31 mouse cellular contexts compared by ENCODE assay signal in genomic region chr9:108439176-108439575, GRCm38 (mm10). TPM values are rescaled to one million over a fixed set of nuclear protein-coding genes. Genes with fewer than 3 reads are reported as not detected.
DNase-seq lines count a peak whose midpoint lies in the region; ATAC-seq and TF ChIP-seq lines count a peak whose summit lies in the region.
"Had no signal": no experiment of that assay in that cellular context is flagged by ENCODE, and none has a peak within 500 bp of the region (broad histone marks: within the 10 kb centered on the region; RNA-seq: fewer than 3 reads in every experiment).

No protein-coding gene starts in this region.

- 59% methylated on average over 6 of the region's 6 CpGs for WGBS in hindbrain, postnatal 0 days
- WGBS in hindbrain, embryonic 12.5 days = 83% methylated on average over 6 of the region's 6 CpGs
- WGBS in midbrain, postnatal 0 days = 91% methylated on average over 6 of the region's 6 CpGs
- 86% methylated on average over 6 of the region's 6 CpGs for WGBS in midbrain, embryonic 10.5 days

- H3K27ac ChIP-seq in hindbrain, postnatal 0 days = peak overlapping the region; percentile 11; the same call in 1 of the 2 replicates
- no peak overlapping the region for H3K27ac ChIP-seq in hindbrain, embryonic 12.5 days
- H3K27ac ChIP-seq in midbrain, postnatal 0 days (ENCODE audit: low read depth, low read length) = no peak overlapping the region
- no peak overlapping the region for H3K27ac ChIP-seq in midbrain, embryonic 10.5 days (replicated peaks)
- H3K27ac ChIP-seq: embryonic facial prominence, embryonic 12.5 days; heart, embryonic 10.5 days; hindbrain, embryonic 15.5 days; intestine, embryonic 15.5 days; liver, embryonic 13.5 days; midbrain, embryonic 13.5 days; neural tube, embryonic 12.5 days had no signal

- no peak overlapping the region for H3K4me2 ChIP-seq in hindbrain, postnatal 0 days (ENCODE audit: low read depth, low read length)
- no peak overlapping the region for H3K4me2 ChIP-seq in hindbrain, embryonic 12.5 days (replicated peaks)
- H3K4me2 ChIP-seq in midbrain, postnatal 0 days (ENCODE audit: low read depth, low read length, poor library complexity, severe bottlenecking) = no peak overlapping the region
- H3K4me2 ChIP-seq: embryonic facial prominence, embryonic 12.5 days; hindbrain, embryonic 15.5 days; intestine, embryonic 15.5 days; liver, embryonic 13.5 days; lung, embryonic 14.5 days; midbrain, embryonic 13.5 days; neural tube, embryonic 12.5 days had no signal

- ATAC-seq in hindbrain, postnatal 0 days = no peak
- no peak for ATAC-seq in hindbrain, embryonic 12.5 days (ENCODE audit: low FRiP score)
- no peak for ATAC-seq in midbrain, postnatal 0 days (ENCODE audit: low FRiP score)
- ATAC-seq: intestine, embryonic 15.5 days; midbrain, embryonic 13.5 days had no signal

- no peaks in the 10 kb centered on the region for H3K27me3 ChIP-seq in hindbrain, postnatal 0 days (ENCODE audit: insufficient read depth, low read length)
- no peaks in the 10 kb centered on the region for H3K27me3 ChIP-seq in hindbrain, embryonic 12.5 days
- H3K27me3 ChIP-seq in midbrain, postnatal 0 days (ENCODE audit: insufficient read depth, low read length) = no peaks in the 10 kb centered on the region
- H3K27me3 ChIP-seq in midbrain, embryonic 10.5 days (ENCODE audit: low read depth, poor library complexity, severe bottlenecking) = no peaks in the 10 kb centered on the region
- H3K27me3 ChIP-seq: embryonic facial prominence, embryonic 12.5 days; hindbrain, embryonic 15.5 days; intestine, embryonic 15.5 days; liver, embryonic 13.5 days; midbrain, embryonic 13.5 days; neural tube, embryonic 12.5 days had no signal

- no peaks in the 10 kb centered on the region for H3K36me3 ChIP-seq in hindbrain, postnatal 0 days (ENCODE audit: insufficient read depth, low read length)
- no peaks in the 10 kb centered on the region for H3K36me3 ChIP-seq in hindbrain, embryonic 12.5 days
- H3K36me3 ChIP-seq in midbrain, postnatal 0 days (ENCODE audit: insufficient read depth, low read length) = no peaks in the 10 kb centered on the region
- no peaks in the 10 kb centered on the region for H3K36me3 ChIP-seq in midbrain, embryonic 10.5 days
- H3K36me3 ChIP-seq: embryonic facial prominence, embryonic 12.5 days; heart, embryonic 10.5 days; hindbrain, embryonic 15.5 days; intestine, embryonic 15.5 days; liver, embryonic 13.5 days; midbrain, embryonic 13.5 days; neural tube, embryonic 12.5 days had no signal

- TF ChIP-seq POLR2A in brain, embryonic 14.5 days (IDR thresholded peaks at IDR 0.05; ENCODE audit: borderline replicate concordance, extremely low read depth, insufficient read depth, insufficient read length, poor library complexity, severe bottlenecking) = no peak

- no peak for TF ChIP-seq CTCF in hindbrain, postnatal 0 days (IDR thresholded peaks at IDR 0.05; ENCODE audit: low read depth)
- TF ChIP-seq CTCF in midbrain, postnatal 0 days (IDR thresholded peaks at IDR 0.05) = no peak
- TF ChIP-seq CTCF in brain, embryonic 14.5 days (IDR thresholded peaks at IDR 0.05; ENCODE audit: borderline replicate concordance, extremely low read depth, insufficient read depth, insufficient read length) = no peak

- no peaks in the 10 kb centered on the region for H3K9me3 ChIP-seq in hindbrain, postnatal 0 days (ENCODE audit: low read length)
- no peaks in the 10 kb centered on the region for H3K9me3 ChIP-seq in hindbrain, embryonic 12.5 days (replicated peaks)
- no peaks in the 10 kb centered on the region for H3K9me3 ChIP-seq in midbrain, postnatal 0 days (ENCODE audit: low read length)
- no peaks in the 10 kb centered on the region for H3K9me3 ChIP-seq in midbrain, embryonic 10.5 days (replicated peaks)
- H3K9me3 ChIP-seq: embryonic facial prominence, embryonic 12.5 days; heart, embryonic 10.5 days; hindbrain, embryonic 15.5 days; intestine, embryonic 15.5 days; liver, embryonic 13.5 days; midbrain, embryonic 13.5 days; neural tube, embryonic 12.5 days had no signal

- no peak overlapping the region for H3K4me3 ChIP-seq in hindbrain, postnatal 0 days (ENCODE audit: low read length)
- no peak overlapping the region for H3K4me3 ChIP-seq in hindbrain, embryonic 12.5 days
- H3K4me3 ChIP-seq in midbrain, postnatal 0 days (ENCODE audit: low read depth, low read length) = no peak overlapping the region
- no peak overlapping the region for H3K4me3 ChIP-seq in midbrain, embryonic 10.5 days
- H3K4me3 ChIP-seq: embryonic facial prominence, embryonic 12.5 days; heart, embryonic 10.5 days; hindbrain, embryonic 15.5 days; intestine, embryonic 15.5 days; liver, embryonic 13.5 days; midbrain, embryonic 13.5 days; neural tube, embryonic 12.5 days had no signal

- no peak overlapping the region for H3K9ac ChIP-seq in hindbrain, postnatal 0 days (replicated peaks; ENCODE audit: low read length)
- no peak overlapping the region for H3K9ac ChIP-seq in hindbrain, embryonic 12.5 days
- H3K9ac ChIP-seq in midbrain, postnatal 0 days (replicated peaks; ENCODE audit: low read length, poor library complexity, severe bottlenecking) = no peak overlapping the region
- H3K9ac ChIP-seq: embryonic facial prominence, embryonic 12.5 days; hindbrain, embryonic 15.5 days; intestine, embryonic 15.5 days; liver, embryonic 13.5 days; lung, embryonic 14.5 days; midbrain, embryonic 13.5 days; neural tube, embryonic 12.5 days had no signal

- peak; percentile 55 to 72 for DNase-seq in cerebellum, postnatal 14 days
- no peak for DNase-seq in cerebellum, adult 9-10 months
- peak; percentile 52 for DNase-seq in hindbrain, postnatal 0 days (ENCODE audit: low spot score)
- peak; percentile 54 for DNase-seq in midbrain, postnatal 0 days (ENCODE audit: low spot score)
- DNase-seq in midbrain, embryonic 10.5 days (ENCODE audit: low spot score) = no peak
- peak; percentile 69 for DNase-seq in brain, embryonic 14.5 days (ENCODE audit: low read depth)
- DNase-seq in lung, adult 18-20 months = no peak
- DNase-seq: adrenal gland, postnatal 10 days; cerebellum, adult 9-11 months; gastrocnemius, postnatal 10 days; heart, postnatal 4 days; kidney, adult 9 months; kidney, postnatal 14 days; liver, embryonic 13.5 days; retina, postnatal 1 day had no signal

- peaks cover 4% of the 10 kb centered on the region; the same call in 1 of the 2 replicates for H3K4me1 ChIP-seq in hindbrain, postnatal 0 days (ENCODE audit: insufficient read depth, low read length)
- 0 out of 2 replicates have a peak, but pooled peaks cover 4% of the 10 kb centered on the region for H3K4me1 ChIP-seq in hindbrain, embryonic 12.5 days
- no peaks in the 10 kb centered on the region for H3K4me1 ChIP-seq in midbrain, postnatal 0 days (ENCODE audit: insufficient read depth, low read length)
- H3K4me1 ChIP-seq in midbrain, embryonic 10.5 days = peaks cover 9% of the 10 kb centered on the region
- H3K4me1 ChIP-seq: embryonic facial prominence, embryonic 12.5 days; hindbrain, embryonic 15.5 days; intestine, embryonic 15.5 days; neural tube, embryonic 12.5 days had no signal

RNA-seq across cellular contexts. Expression of gene BC048562, which starts 2.9 kb away (rescaled TPM):
- total RNA-seq in hindbrain, postnatal 0 days (2014; rRNA removed) = not detected in 2 replicates
- polyA plus RNA-seq in hindbrain, postnatal 0 days (2015; fragmentation: Nextera tagmentation; extraction: Ambion mirVana) = not detected in 2 replicates
- not detected in 2 replicates for polyA plus RNA-seq in hindbrain, embryonic 12.5 days (2016; fragmentation: Nextera tagmentation; extraction: Ambion mirVana)
- not detected in 2 replicates for total RNA-seq in midbrain, postnatal 0 days (2014; rRNA removed)
- polyA plus RNA-seq in midbrain, postnatal 0 days (2015; fragmentation: Nextera tagmentation; extraction: Ambion mirVana) = not detected in 2 replicates
- not detected in 2 replicates for polyA plus RNA-seq in midbrain, embryonic 10.5 days (2016; fragmentation: Nextera tagmentation; extraction: Ambion mirVana)
- not detected in 2 replicates for polyA plus RNA-seq in brain, embryonic 14.5 days (2012; rRNA removed)
- total RNA-seq: adrenal gland, postnatal 10 days; gastrocnemius, postnatal 10 days; granulocyte monocyte progenitor cell, adult 5-6 weeks; heart, postnatal 4 days; left cerebral cortex, postnatal 25 days; megakaryocyte, adult 5-6 weeks had no signal
- polyA plus RNA-seq: embryonic facial prominence, embryonic 12.5 days; heart, embryonic 10.5 days; heart, embryonic 16.5 days; hindbrain, embryonic 15.5 days; intestine, embryonic 15.5 days; limb, embryonic 14.5 days; liver, embryonic 13.5 days; lung, embryonic 14.5 days; midbrain, embryonic 13.5 days; neural tube, embryonic 12.5 days; small intestine, adult 2 months; stomach, embryonic 16.5 days; thymus, postnatal 0 days had no signal

RNA-seq across cellular contexts. Expression of gene Ccdc36, which starts 10.9 kb away (rescaled TPM):
- total RNA-seq in hindbrain, postnatal 0 days (2014; rRNA removed) = 0.97 and 1.2 TPM in 2 replicates
- 1.7 TPM in 2 replicates for polyA plus RNA-seq in hindbrain, postnatal 0 days (2015; fragmentation: Nextera tagmentation; extraction: Ambion mirVana)
- 1.2 and 1.3 TPM in 2 replicates for polyA plus RNA-seq in hindbrain, embryonic 12.5 days (2016; fragmentation: Nextera tagmentation; extraction: Ambion mirVana)
- 1.5 and 2.0 TPM in 2 replicates for total RNA-seq in midbrain, postnatal 0 days (2014; rRNA removed)
- 1.9 TPM in 2 replicates for polyA plus RNA-seq in midbrain, postnatal 0 days (2015; fragmentation: Nextera tagmentation; extraction: Ambion mirVana)
- 0.81 and 1.1 TPM in 2 replicates for polyA plus RNA-seq in midbrain, embryonic 10.5 days (2016; fragmentation: Nextera tagmentation; extraction: Ambion mirVana)
- 1.4 and 1.5 TPM in 2 replicates for polyA plus RNA-seq in brain, embryonic 14.5 days (2012; rRNA removed)
- total RNA-seq: adrenal gland, postnatal 10 days had no signal
- polyA plus RNA-seq: small intestine, adult 2 months had no signal

RNA-seq across cellular contexts. Expression of gene Ccdc71, which starts 21.2 kb away (rescaled TPM):
- total RNA-seq in hindbrain, postnatal 0 days (2014; rRNA removed) = 32.9 and 37.2 TPM in 2 replicates
- 46.9 and 55.9 TPM in 2 replicates for polyA plus RNA-seq in hindbrain, postnatal 0 days (2015; fragmentation: Nextera tagmentation; extraction: Ambion mirVana)
- 47.2 and 49.7 TPM in 2 replicates for polyA plus RNA-seq in hindbrain, embryonic 12.5 days (2016; fragmentation: Nextera tagmentation; extraction: Ambion mirVana)
- total RNA-seq in midbrain, postnatal 0 days (2014; rRNA removed) = 37.3 and 39.8 TPM in 2 replicates
- 56.8 and 61.2 TPM in 2 replicates for polyA plus RNA-seq in midbrain, postnatal 0 days (2015; fragmentation: Nextera tagmentation; extraction: Ambion mirVana)
- 58.2 and 59.4 TPM in 2 replicates for polyA plus RNA-seq in midbrain, embryonic 10.5 days (2016; fragmentation: Nextera tagmentation; extraction: Ambion mirVana)
- polyA plus RNA-seq in brain, embryonic 14.5 days (2012; rRNA removed) = 37.6 and 38.8 TPM in 2 replicates

RNA-seq across cellular contexts. Expression of gene Klhdc8b, which starts 22.2 kb away (rescaled TPM):
- total RNA-seq in hindbrain, postnatal 0 days (2014; rRNA removed) = 62.6 and 72.8 TPM in 2 replicates
- 44.9 and 46.5 TPM in 2 replicates for polyA plus RNA-seq in hindbrain, postnatal 0 days (2015; fragmentation: Nextera tagmentation; extraction: Ambion mirVana)
- 57.7 and 57.9 TPM in 2 replicates for polyA plus RNA-seq in hindbrain, embryonic 12.5 days (2016; fragmentation: Nextera tagmentation; extraction: Ambion mirVana)
- total RNA-seq in midbrain, postnatal 0 days (2014; rRNA removed) = 82.4 and 86.3 TPM in 2 replicates
- 56.1 and 59.2 TPM in 2 replicates for polyA plus RNA-seq in midbrain, postnatal 0 days (2015; fragmentation: Nextera tagmentation; extraction: Ambion mirVana)
- polyA plus RNA-seq in midbrain, embryonic 10.5 days (2016; fragmentation: Nextera tagmentation; extraction: Ambion mirVana) = 43.1 and 52.1 TPM in 2 replicates
- 84.2 and 100 TPM in 2 replicates for polyA plus RNA-seq in brain, embryonic 14.5 days (2012; rRNA removed)

RNA-seq across cellular contexts. Expression of gene Lamb2, which starts 40.4 kb away (rescaled TPM):
- 77.5 and 99.8 TPM in 2 replicates for total RNA-seq in hindbrain, postnatal 0 days (2014; rRNA removed)
- 16.0 and 18.6 TPM in 2 replicates for polyA plus RNA-seq in hindbrain, postnatal 0 days (2015; fragmentation: Nextera tagmentation; extraction: Ambion mirVana)
- 44.1 and 44.8 TPM in 2 replicates for polyA plus RNA-seq in hindbrain, embryonic 12.5 days (2016; fragmentation: Nextera tagmentation; extraction: Ambion mirVana)
- 56.5 and 169 TPM in 2 replicates for total RNA-seq in midbrain, postnatal 0 days (2014; rRNA removed)
- polyA plus RNA-seq in midbrain, postnatal 0 days (2015; fragmentation: Nextera tagmentation; extraction: Ambion mirVana) = 15.8 and 18.5 TPM in 2 replicates
- polyA plus RNA-seq in midbrain, embryonic 10.5 days (2016; fragmentation: Nextera tagmentation; extraction: Ambion mirVana) = 42.7 and 46.2 TPM in 2 replicates
- polyA plus RNA-seq in brain, embryonic 14.5 days (2012; rRNA removed) = 42.9 and 49.3 TPM in 2 replicates

Comparison
In these comparisons a context has a peak if more than half of its experiments do, and no peak if none do; other contexts are left out.
1. DNase-seq: peak in cerebellum, postnatal 14 days (2 of 2), hindbrain, postnatal 0 days (single experiment), midbrain, postnatal 0 days (single experiment) and brain, embryonic 14.5 days (single experiment); none in cerebellum, adult 9-10 months (single experiment), midbrain, embryonic 10.5 days (single experiment) and lung, adult 18-20 months (0 of 2).